Mouse (Mus musculus): ENCODE data around the gene Tfcp2l1. TPM values are rescaled to one million over a fixed set of nuclear protein-coding genes. Genes with fewer than 3 reads are reported as not detected.

The Tfcp2l1 gene
- 3.7 and 4.1 TPM in 2 replicates for polyA plus RNA-seq (2012; rRNA removed)

DNA sequence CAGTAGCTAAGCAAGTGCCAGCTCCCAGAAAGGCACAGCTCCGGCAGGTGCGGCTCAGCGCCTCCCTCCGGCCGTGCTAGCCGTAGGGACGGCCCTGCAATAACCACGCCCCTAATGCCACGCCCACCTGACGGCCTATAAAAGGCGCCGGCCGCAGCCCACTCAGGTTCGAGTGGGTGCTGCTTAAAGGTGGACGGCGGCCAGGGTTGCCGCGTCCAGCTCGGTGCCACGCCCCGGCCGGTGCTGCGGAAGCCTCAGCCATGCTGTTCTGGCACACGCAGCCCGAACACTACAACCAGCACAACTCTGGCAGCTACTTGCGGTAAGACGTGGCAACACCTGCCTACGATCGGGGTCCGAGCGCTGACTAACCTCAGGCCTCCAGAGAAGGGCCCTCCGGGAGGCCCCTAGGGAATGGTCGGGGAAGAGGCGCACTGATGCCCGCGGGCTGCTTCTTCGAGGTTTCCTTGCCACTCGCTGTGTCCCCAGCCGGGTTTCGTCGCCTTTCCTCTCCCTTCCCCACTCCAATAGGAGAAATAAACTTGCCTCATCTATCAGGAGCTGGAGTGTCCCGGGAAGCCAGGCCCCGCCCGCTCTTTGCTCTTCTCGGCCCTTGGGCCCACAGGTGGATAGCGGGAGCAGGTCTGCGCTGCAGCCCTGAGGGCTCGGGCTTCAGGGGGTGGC lies at the start of gene Tfcp2l1:
Gene Tfcp2l1 (plus strand): TSS at position 165 of the 684 bp plus-strand sequence.
- Histone ChIP-seq H3K27ac (ENCODE audit: control insufficient read depth, insufficient read depth, low read depth, low read length) (no peak within 1 kb of the TSS), H3K4me1 (ENCODE audit: control insufficient read depth, insufficient read depth, low read length) (peaks cover 6% of the 10 kb centered on the region), H3K4me3 (ENCODE audit: control insufficient read depth, low read depth, low read length) (peak within 1 kb of the TSS; percentile 86), H3K27me3 (ENCODE audit: control insufficient read depth, insufficient read depth, low read length) (no peaks in the 10 kb centered on the region), H3K36me3 (ENCODE audit: control insufficient read depth, insufficient read depth, low read length) (no peaks in the 10 kb centered on the region)
- TF ChIP-seq CTCF (IDR thresholded peaks at IDR 0.05; ENCODE audit: control insufficient read depth, insufficient read depth, insufficient replicate concordance, low read depth, low read length) (peak; percentile 3; the same call in 1 of the 2 replicates), POLR2A (IDR thresholded peaks at IDR 0.05; ENCODE audit: control insufficient read depth, low read depth, low read length) (peak; percentile 81)

DNA sequence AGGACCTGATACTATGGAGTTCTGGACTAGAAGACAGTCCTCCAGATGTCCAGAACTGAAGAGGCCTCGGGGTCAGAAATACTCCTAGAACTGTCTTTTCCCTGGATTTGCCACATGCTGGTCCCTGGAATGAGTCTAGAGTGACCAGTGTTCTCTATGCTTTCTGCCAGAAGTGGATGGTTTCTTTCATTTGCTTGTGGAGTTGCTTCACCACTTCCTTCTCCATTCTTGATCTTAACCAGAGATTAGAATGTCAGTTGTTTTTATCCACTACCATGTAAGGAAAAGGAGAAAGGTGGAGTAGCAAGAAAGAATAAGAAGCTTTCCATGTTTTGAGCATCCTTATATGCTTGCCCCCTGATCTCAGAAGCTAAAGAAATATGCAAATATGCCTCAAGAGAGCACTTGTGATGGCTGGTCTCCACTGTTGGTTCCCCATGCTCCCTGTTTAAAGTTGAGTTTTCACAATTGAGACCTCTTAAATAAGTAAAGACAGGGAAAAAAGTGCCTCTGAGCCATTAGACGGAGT lies 47.5 kb upstream of the Tfcp2l1 start:
- Histone ChIP-seq H3K27me3 (ENCODE audit: control insufficient read depth, insufficient read depth, low read length) (no peaks in the 10 kb centered on the region), H3K36me3 (ENCODE audit: control insufficient read depth, insufficient read depth, low read length) (no peaks in the 10 kb centered on the region), H3K4me1 (ENCODE audit: control insufficient read depth, insufficient read depth, low read length) (no peaks in the 10 kb centered on the region), H3K27ac (ENCODE audit: control insufficient read depth, insufficient read depth, low read depth, low read length) (no peak overlapping the region), H3K4me3 (ENCODE audit: control insufficient read depth, low read depth, low read length) (no peak overlapping the region)
- TF ChIP-seq CTCF (IDR thresholded peaks at IDR 0.05; ENCODE audit: control insufficient read depth, insufficient read depth, insufficient replicate concordance, low read depth, low read length) (no peak), POLR2A (IDR thresholded peaks at IDR 0.05; ENCODE audit: control insufficient read depth, low read depth, low read length) (no peak)

DNA sequence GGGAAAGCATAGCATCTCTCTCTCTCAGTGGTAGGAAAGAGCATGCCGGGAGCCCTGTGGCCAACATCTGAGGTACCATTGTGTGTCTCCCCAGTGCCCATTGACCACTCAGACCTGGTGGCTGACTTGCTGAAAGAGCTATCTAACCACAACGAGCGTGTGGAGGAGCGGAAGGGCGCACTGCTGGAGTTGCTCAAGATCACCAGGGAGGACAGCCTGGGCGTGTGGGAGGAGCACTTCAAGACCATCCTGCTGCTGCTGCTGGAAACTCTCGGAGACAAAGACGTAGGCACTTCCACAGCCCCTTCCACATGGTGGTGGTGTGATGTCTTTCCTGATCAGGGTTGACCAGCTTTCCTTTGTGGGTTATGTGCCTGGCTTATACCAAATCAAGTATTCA lies 46.6 kb upstream of the Tfcp2l1 start:
- Histone ChIP-seq H3K27me3 (ENCODE audit: control insufficient read depth, insufficient read depth, low read length) (no peaks in the 10 kb centered on the region), H3K4me3 (ENCODE audit: control insufficient read depth, low read depth, low read length) (no peak overlapping the region), H3K4me1 (ENCODE audit: control insufficient read depth, insufficient read depth, low read length) (no peaks in the 10 kb centered on the region), H3K36me3 (ENCODE audit: control insufficient read depth, insufficient read depth, low read length) (no peaks in the 10 kb centered on the region), H3K27ac (ENCODE audit: control insufficient read depth, insufficient read depth, low read depth, low read length) (no peak overlapping the region)
- TF ChIP-seq POLR2A (IDR thresholded peaks at IDR 0.05; ENCODE audit: control insufficient read depth, low read depth, low read length): no peak
- TF ChIP-seq CTCF (IDR thresholded peaks at IDR 0.05; ENCODE audit: control insufficient read depth, insufficient read depth, insufficient replicate concordance, low read depth, low read length): no peak

DNA sequence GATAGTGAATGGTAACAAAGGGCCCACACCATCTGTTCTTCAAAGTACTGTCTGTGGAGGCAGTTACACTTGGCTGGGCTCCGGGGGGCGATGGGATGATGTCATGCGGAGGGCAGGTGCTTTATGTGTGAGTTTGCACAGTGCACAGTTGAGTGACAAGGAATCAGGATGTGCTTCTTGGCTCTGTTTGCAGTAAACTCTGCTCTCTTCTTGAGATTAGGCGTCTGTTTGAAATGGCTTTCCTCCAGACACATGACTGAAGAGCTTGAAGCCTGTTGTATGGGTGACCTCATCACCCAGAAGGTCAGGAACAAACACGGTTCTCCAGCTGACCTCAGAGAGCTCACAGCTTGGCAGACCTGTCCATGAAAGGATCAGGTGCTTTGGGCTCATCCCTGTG lies 38.0 kb upstream of the Tfcp2l1 start:
- peaks cover 2% of the 10 kb centered on the region; the same call in 1 of the 2 replicates for H3K36me3 ChIP-seq (ENCODE audit: control insufficient read depth, insufficient read depth, low read length)

DNA sequence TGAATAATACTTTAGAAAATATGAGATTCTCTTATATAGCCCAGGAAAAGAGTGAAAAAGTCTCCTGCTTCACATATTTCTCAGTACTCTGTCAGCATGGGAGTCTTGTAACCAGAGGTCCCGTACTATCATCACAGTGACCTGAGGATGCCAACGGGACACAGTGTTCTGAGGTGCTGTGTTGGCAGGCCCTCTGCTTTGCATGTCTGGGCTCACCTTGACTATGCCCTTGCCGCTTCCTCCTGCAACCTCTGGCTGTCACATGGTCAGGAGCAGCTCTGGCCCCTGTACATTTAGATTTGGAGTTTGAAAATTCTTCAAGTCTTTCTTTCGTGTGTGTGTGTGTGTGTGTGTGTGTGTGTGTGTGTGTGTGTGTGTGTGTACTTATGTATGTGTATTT lies 34.8 kb upstream of the Tfcp2l1 start:
- Histone ChIP-seq H3K27ac (ENCODE audit: control insufficient read depth, insufficient read depth, low read depth, low read length) (no peak overlapping the region), H3K36me3 (ENCODE audit: control insufficient read depth, insufficient read depth, low read length) (peaks cover 2% of the 10 kb centered on the region; the same call in 1 of the 2 replicates), H3K4me1 (ENCODE audit: control insufficient read depth, insufficient read depth, low read length) (no peaks in the 10 kb centered on the region), H3K4me3 (ENCODE audit: control insufficient read depth, low read depth, low read length) (no peak overlapping the region), H3K27me3 (ENCODE audit: control insufficient read depth, insufficient read depth, low read length) (no peaks in the 10 kb centered on the region)
- TF ChIP-seq POLR2A (IDR thresholded peaks at IDR 0.05; ENCODE audit: control insufficient read depth, low read depth, low read length) (no peak), CTCF (IDR thresholded peaks at IDR 0.05; ENCODE audit: control insufficient read depth, insufficient read depth, insufficient replicate concordance, low read depth, low read length) (no peak)

More for the DNA sequence above, 38.0 kb upstream of the Tfcp2l1 start:
- TF ChIP-seq POLR2A (IDR thresholded peaks at IDR 0.05; ENCODE audit: control insufficient read depth, low read depth, low read length): no peak
- Histone ChIP-seq H3K27ac (ENCODE audit: control insufficient read depth, insufficient read depth, low read depth, low read length) (no peak overlapping the region), H3K27me3 (ENCODE audit: control insufficient read depth, insufficient read depth, low read length) (no peaks in the 10 kb centered on the region), H3K4me1 (ENCODE audit: control insufficient read depth, insufficient read depth, low read length) (no peaks in the 10 kb centered on the region), H3K4me3 (ENCODE audit: control insufficient read depth, low read depth, low read length) (no peak overlapping the region)

DNA sequence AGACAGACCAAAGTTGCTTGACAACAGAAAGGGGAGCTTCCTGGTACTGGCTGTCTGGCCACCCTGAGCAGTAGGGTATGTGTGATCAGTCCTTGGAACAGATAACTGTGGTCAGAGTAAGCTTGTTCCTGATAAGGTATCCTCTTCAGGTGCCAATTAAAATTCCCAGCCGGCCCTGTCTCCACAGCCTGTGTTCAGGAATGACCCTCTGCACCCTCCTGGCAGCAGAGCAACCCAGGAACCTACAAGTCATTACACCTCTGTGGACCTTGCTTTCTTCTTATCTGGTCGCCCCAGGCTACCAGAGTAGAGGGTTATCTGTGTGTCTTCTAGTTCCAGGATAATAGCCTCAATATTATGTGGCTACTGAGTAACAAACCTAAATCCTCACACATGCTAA lies 32.4 kb upstream of the Tfcp2l1 start:
- Histone ChIP-seq H3K4me1 (ENCODE audit: control insufficient read depth, insufficient read depth, low read length) (no peaks in the 10 kb centered on the region), H3K36me3 (ENCODE audit: control insufficient read depth, insufficient read depth, low read length) (peaks cover 2% of the 10 kb centered on the region; the same call in 1 of the 2 replicates), H3K27me3 (ENCODE audit: control insufficient read depth, insufficient read depth, low read length) (no peaks in the 10 kb centered on the region), H3K4me3 (ENCODE audit: control insufficient read depth, low read depth, low read length) (no peak overlapping the region), H3K27ac (ENCODE audit: control insufficient read depth, insufficient read depth, low read depth, low read length) (no peak overlapping the region)
- TF ChIP-seq POLR2A (IDR thresholded peaks at IDR 0.05; ENCODE audit: control insufficient read depth, low read depth, low read length) (no peak), CTCF (IDR thresholded peaks at IDR 0.05; ENCODE audit: control insufficient read depth, insufficient read depth, insufficient replicate concordance, low read depth, low read length) (no peak)

DNA sequence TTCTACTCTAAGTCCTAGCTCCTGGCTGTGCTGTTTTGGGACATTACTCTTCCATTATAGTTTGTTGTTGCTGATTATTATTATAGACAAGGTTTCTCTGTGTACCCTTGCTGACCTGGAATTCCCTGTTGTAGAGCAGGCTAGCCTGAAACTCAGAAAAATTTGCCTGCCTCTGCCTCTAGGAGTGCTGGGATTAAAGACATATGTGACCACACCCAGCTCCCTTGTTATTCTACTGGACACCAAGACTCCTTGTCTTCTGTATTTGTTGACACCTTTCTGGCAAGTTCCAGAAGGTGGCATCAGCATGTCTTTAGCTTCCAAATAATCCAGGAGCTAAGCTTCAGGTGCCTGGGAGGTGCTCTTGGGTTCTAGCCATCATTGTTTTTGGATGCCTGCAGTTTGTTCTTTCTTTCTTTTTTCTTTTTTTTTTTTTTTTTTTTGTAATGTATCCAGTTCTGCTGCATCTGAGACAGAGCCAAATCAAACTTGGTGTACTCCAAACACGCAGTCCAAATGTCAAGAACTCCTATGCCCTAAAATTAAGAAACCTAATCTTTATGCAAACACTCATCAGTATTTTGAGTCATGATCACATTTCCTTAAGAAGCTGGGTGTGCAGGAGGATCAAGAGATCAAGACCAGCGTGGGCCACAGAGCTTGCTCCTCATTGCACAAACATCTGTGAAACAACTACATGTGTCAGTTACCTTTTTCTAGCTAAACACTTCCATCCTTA lies 30.1 kb upstream of the Tfcp2l1 start:
- Histone ChIP-seq H3K4me1 (ENCODE audit: control insufficient read depth, insufficient read depth, low read length) (no peaks in the 10 kb centered on the region), H3K36me3 (ENCODE audit: control insufficient read depth, insufficient read depth, low read length) (no peaks in the 10 kb centered on the region; the same call in 1 of the 2 replicates), H3K4me3 (ENCODE audit: control insufficient read depth, low read depth, low read length) (peak overlapping the region; percentile 29; the same call in 1 of the 2 replicates), H3K27ac (ENCODE audit: control insufficient read depth, insufficient read depth, low read depth, low read length) (no peak overlapping the region), H3K27me3 (ENCODE audit: control insufficient read depth, insufficient read depth, low read length) (no peaks in the 10 kb centered on the region)
- TF ChIP-seq POLR2A (IDR thresholded peaks at IDR 0.05; ENCODE audit: control insufficient read depth, low read depth, low read length) (no peak), CTCF (IDR thresholded peaks at IDR 0.05; ENCODE audit: control insufficient read depth, insufficient read depth, insufficient replicate concordance, low read depth, low read length) (no peak)
